Mouse (Mus musculus) forebrain, embryonic 15.5 days (tissue): ENCODE measurements at regions not wholly inside any gene's neighbourhood (a gene's known extent, or its start where the extent isn't known, plus 50 kb on each side); places are given as distances from the start of the nearest gene placed in this dataset.

ENCODE experiments used
- ATAC-seq: fragments of 200-750 bp; cut with Nextera tagmentation; replicated peaks from 2 replicates; pipeline ENCODE4 v1.8.0; 2017; ENCODE audit warnings: mild to moderate bottlenecking, moderate TSS enrichment, moderate library complexity
- H3K27ac ChIP-seq: fragments of 300-500 bp; sonication (generic); replicated peaks from 2 replicates; pipeline ENCODE4 v1.5.1; 2015; ENCODE audit warnings: mild to moderate bottlenecking, inconsistent platforms
- H3K27me3 ChIP-seq: fragments of 300-500 bp; sonication (generic); 2 replicates; pipeline ENCODE4 v1.6.1; 2015; ENCODE audit warnings: inconsistent platforms
- H3K36me3 ChIP-seq: fragments of 300-500 bp; sonication (generic); 2 replicates; pipeline ENCODE4 v1.6.1; 2015; ENCODE audit warnings: mild to moderate bottlenecking, inconsistent platforms
- H3K4me1 ChIP-seq: fragments of 300-500 bp; sonication (generic); 2 replicates; pipeline ENCODE4 v1.6.1; 2015; ENCODE audit warnings: inconsistent platforms
- H3K4me2 ChIP-seq: fragments of 300-500 bp; sonication (generic); replicated peaks from 2 replicates; pipeline ENCODE4 v1.6.1; 2015; ENCODE audit warnings: mild to moderate bottlenecking, inconsistent platforms
- H3K4me3 ChIP-seq: fragments of 300-500 bp; sonication (generic); 2 replicates; pipeline ENCODE4 v1.5.1; 2015; ENCODE audit warnings: mild to moderate bottlenecking, inconsistent platforms
- H3K9ac ChIP-seq: fragments of 300-500 bp; sonication (generic); replicated peaks from 2 replicates; pipeline ENCODE4 v1.6.1; 2015; ENCODE audit warnings: mild to moderate bottlenecking, inconsistent platforms
- H3K9me3 ChIP-seq: fragments of 300-500 bp; sonication (generic); 2 replicates; pipeline ENCODE4 v1.6.1; 2016; ENCODE audit warnings: inconsistent platforms
- WGBS: fragments of 180-500 bp; shearing (Covaris S2); methylation state at CpG from one replicate; pipeline ENCODE4 v1.1.7; 2015; ENCODE audit warnings: mixed read lengths; 5-methylcytosine and 5-hydroxymethylcytosine counted together

- Histone ChIP-seq H3K36me3 (no peaks in the 10 kb centered on the region), H3K4me1 (peaks cover 11% of the 10 kb centered on the region), H3K4me2 (no peak overlapping the region), H3K9me3 (no peaks in the 10 kb centered on the region), H3K27me3 (no peaks in the 10 kb centered on the region), H3K9ac (no peak overlapping the region), H3K27ac (0 out of 2 replicates have a peak overlapping the region, but pooled peaks have one; percentile 16), H3K4me3 (no peak overlapping the region)
- 58% methylated on average over 6 of the region's 6 CpGs for WGBS
- ATAC-seq = no peak
These were observed 414.0 kb downstream of the Prdm2 start for GRCm38 (mm10) chr4:142798834-142799233.

- no peak overlapping the region for H3K9ac ChIP-seq
- WGBS = 80% methylated on average over 2 of the region's 2 CpGs
- H3K36me3 ChIP-seq = no peaks in the 10 kb centered on the region
- H3K9me3 ChIP-seq = no peaks in the 10 kb centered on the region
- H3K4me3 ChIP-seq = no peak overlapping the region
- no peaks in the 10 kb centered on the region for H3K27me3 ChIP-seq
- no peaks in the 10 kb centered on the region for H3K4me1 ChIP-seq
- no peak for ATAC-seq
- H3K27ac ChIP-seq = no peak overlapping the region
- H3K4me2 ChIP-seq = no peak overlapping the region
These were observed 420.2 kb downstream of the Prdm2 start for GRCm38 (mm10) chr4:142792606-142792970.

- H3K27me3 ChIP-seq = no peaks in the 10 kb centered on the region
- no peaks in the 10 kb centered on the region for H3K36me3 ChIP-seq
- no peak overlapping the region for H3K4me3 ChIP-seq
- H3K9ac ChIP-seq = no peak overlapping the region
- no peak overlapping the region for H3K4me2 ChIP-seq
- H3K9me3 ChIP-seq = no peaks in the 10 kb centered on the region
- no peak for ATAC-seq
- H3K4me1 ChIP-seq = no peaks in the 10 kb centered on the region
- 86% methylated on average over 3 of the region's 3 CpGs for WGBS
- H3K27ac ChIP-seq = no peak overlapping the region
These were observed 420.8 kb downstream of the Prdm2 start for GRCm38 (mm10) chr4:142791823-142792605.

- 84% methylated on average over 7 of the region's 7 CpGs for WGBS
- no peak overlapping the region for H3K4me3 ChIP-seq
- H3K27me3 ChIP-seq = no peaks in the 10 kb centered on the region
- H3K9me3 ChIP-seq = no peaks in the 10 kb centered on the region
- H3K4me1 ChIP-seq = no peaks in the 10 kb centered on the region
- no peak overlapping the region for H3K27ac ChIP-seq
- ATAC-seq = no peak
- no peaks in the 10 kb centered on the region for H3K36me3 ChIP-seq
- H3K4me2 ChIP-seq = no peak overlapping the region
- no peak overlapping the region for H3K9ac ChIP-seq
These were observed 423.7 kb downstream of the Prdm2 start for GRCm38 (mm10) chr4:142789048-142789447.

- no peak overlapping the region for H3K4me2 ChIP-seq
- no peak for ATAC-seq
- H3K27me3 ChIP-seq = no peaks in the 10 kb centered on the region
- H3K9me3 ChIP-seq = no peaks in the 10 kb centered on the region
- no peak overlapping the region for H3K4me3 ChIP-seq
- H3K4me1 ChIP-seq = no peaks in the 10 kb centered on the region
- H3K36me3 ChIP-seq = no peaks in the 10 kb centered on the region
- H3K27ac ChIP-seq = no peak overlapping the region
- H3K9ac ChIP-seq = no peak overlapping the region
- 83% methylated on average over 5 of the region's 5 CpGs for WGBS
These were observed 427.4 kb downstream of the Prdm2 start for GRCm38 (mm10) chr4:142785386-142785785.

- no peak for ATAC-seq
- H3K27me3 ChIP-seq = no peaks in the 10 kb centered on the region
- H3K4me2 ChIP-seq = no peak overlapping the region
- no peaks in the 10 kb centered on the region for H3K9me3 ChIP-seq
- no peak overlapping the region for H3K9ac ChIP-seq
- 88% methylated on average over 10 of the region's 10 CpGs for WGBS
- H3K4me3 ChIP-seq = no peak overlapping the region
- H3K4me1 ChIP-seq = peaks cover 22% of the 10 kb centered on the region
- no peaks in the 10 kb centered on the region for H3K36me3 ChIP-seq
- no peak overlapping the region for H3K27ac ChIP-seq
These were observed 435.9 kb downstream of the Prdm2 start for GRCm38 (mm10) chr4:142776711-142777411.

GRCm38 (mm10) chr4:142775023-142775422, 437.8 kb downstream of the Prdm2 start:
- WGBS = 89% methylated on average over 5 of the region's 5 CpGs
- Histone ChIP-seq H3K36me3 (no peaks in the 10 kb centered on the region), H3K9ac (no peak overlapping the region), H3K9me3 (no peaks in the 10 kb centered on the region), H3K27me3 (no peaks in the 10 kb centered on the region), H3K4me1 (peaks cover 33% of the 10 kb centered on the region), H3K4me3 (no peak overlapping the region), H3K4me2 (no peak overlapping the region), H3K27ac (no peak overlapping the region)
- ATAC-seq = no peak

- Histone ChIP-seq H3K9ac (no peak overlapping the region), H3K4me3 (no peak overlapping the region), H3K9me3 (no peaks in the 10 kb centered on the region), H3K4me2 (peak overlapping the region; percentile 30; the same call in 1 of the 2 replicates), H3K27me3 (no peaks in the 10 kb centered on the region), H3K36me3 (no peaks in the 10 kb centered on the region), H3K27ac (peak overlapping the region; percentile 75), H3K4me1 (peaks cover 38% of the 10 kb centered on the region)
- ATAC-seq = peak; percentile 37
- 7% methylated on average over 10 of the region's 10 CpGs for WGBS
These were observed 439.1 kb downstream of the Prdm2 start for GRCm38 (mm10) chr4:142773651-142774151.

- H3K4me1 ChIP-seq = peaks cover 38% of the 10 kb centered on the region
- no peaks in the 10 kb centered on the region for H3K27me3 ChIP-seq
- H3K9ac ChIP-seq = no peak overlapping the region
- WGBS = 2% methylated on average over 16 of the region's 16 CpGs
- no peak overlapping the region for H3K4me3 ChIP-seq
- H3K27ac ChIP-seq = peak overlapping the region; percentile 75
- peak; percentile 79 for ATAC-seq
- no peaks in the 10 kb centered on the region for H3K9me3 ChIP-seq
- H3K36me3 ChIP-seq = no peaks in the 10 kb centered on the region
- H3K4me2 ChIP-seq = peak overlapping the region; percentile 30
These were observed 439.9 kb downstream of the Prdm2 start for GRCm38 (mm10) chr4:142772751-142773455.

GRCm38 (mm10) chr4:142771520-142772150, 441.2 kb downstream of the Prdm2 start:
- Histone ChIP-seq H3K4me1 (peaks cover 38% of the 10 kb centered on the region), H3K27me3 (no peaks in the 10 kb centered on the region), H3K36me3 (no peaks in the 10 kb centered on the region), H3K4me2 (no peak overlapping the region), H3K9me3 (no peaks in the 10 kb centered on the region), H3K9ac (no peak overlapping the region), H3K4me3 (no peak overlapping the region), H3K27ac (no peak overlapping the region)
- WGBS = 37% methylated on average over 6 of the region's 6 CpGs
- no peak for ATAC-seq

GRCm38 (mm10) chr4:142770177-142770576, 442.6 kb downstream of the Prdm2 start:
- H3K9ac ChIP-seq = 0 out of 2 replicates have a peak overlapping the region, but pooled peaks have one; percentile 1
- WGBS = 3% methylated on average over 8 of the region's 8 CpGs
- no peak overlapping the region for H3K4me2 ChIP-seq

More at GRCm38 (mm10) chr4:142770177-142770576, 442.6 kb downstream of the Prdm2 start:
- peaks cover 38% of the 10 kb centered on the region for H3K4me1 ChIP-seq
- H3K9me3 ChIP-seq = no peaks in the 10 kb centered on the region
- H3K4me3 ChIP-seq = no peak overlapping the region
- no peaks in the 10 kb centered on the region for H3K27me3 ChIP-seq
- no peaks in the 10 kb centered on the region for H3K36me3 ChIP-seq
- no peak; the same call in 1 of the 2 replicates for ATAC-seq
- no peak overlapping the region for H3K27ac ChIP-seq
